Mouse (Mus musculus) cerebellum, adult 2 months (tissue): ENCODE data around the gene H2-M10.2.

Experiments used
- CTCF ChIP-seq: fragments of 200-500 bp; IDR thresholded peaks from 2 replicates; pipeline ENCODE4 v1.5.1; 2011; ENCODE audit warnings: low read depth, mild to moderate bottlenecking, control low read depth, low read length, moderate library complexity, borderline replicate concordance; ENCODE audit not compliant: insufficient read depth
- POLR2A ChIP-seq: fragments of 200-500 bp; IDR thresholded peaks from 2 replicates; pipeline ENCODE4 v1.6.1; 2011; ENCODE audit warnings: low read length, control low read depth, borderline replicate concordance; ENCODE audit not compliant: insufficient read depth

GRCm38 (mm10) chr17:36271586-36272256 lies 14.6 kb downstream of the H2-M10.2 start, which contains the start of gene Trim39:
- TF ChIP-seq POLR2A (peak; percentile 51; the same call in 1 of the 2 replicates), CTCF (no peak)
